Mouse (Mus musculus) kidney, adult 9 months (tissue): ENCODE data around the gene Zfp618.
A peak's percentile ranks its signal among the peaks of the same experiment; 100 is the strongest.

Experiments
- DNase-seq: peaks from one replicate; pipeline ENCODE4 v3.0.0; 2022

Gene Zfp618

GRCm38 (mm10) chr4:62999916-63000315 lies 34.5 kb downstream of the Zfp618 start:
- DNase-seq = no peak

- DNase-seq = no peak
These were observed 35.1 kb downstream of the Zfp618 start for GRCm38 (mm10) chr4:63000316-63001055.

GRCm38 (mm10) chr4:63002386-63002785 lies 37.0 kb downstream of the Zfp618 start:
- DNase-seq = no peak

- DNase-seq = no peak
These were observed 39.1 kb downstream of the Zfp618 start for GRCm38 (mm10) chr4:63004519-63004918.

- DNase-seq = no peak
These were observed 40.2 kb downstream of the Zfp618 start for GRCm38 (mm10) chr4:63005446-63006185.

GRCm38 (mm10) chr4:63006198-63007155 lies 41.1 kb downstream of the Zfp618 start:
- no peak for DNase-seq

GRCm38 (mm10) chr4:63008206-63008605 lies 42.8 kb downstream of the Zfp618 start:
- no peak for DNase-seq

GRCm38 (mm10) chr4:63008822-63009221 lies 43.4 kb downstream of the Zfp618 start:
- DNase-seq = no peak

GRCm38 (mm10) chr4:63009821-63010220 lies 44.4 kb downstream of the Zfp618 start:
- no peak for DNase-seq

- no peak for DNase-seq
These were observed 44.9 kb downstream of the Zfp618 start for GRCm38 (mm10) chr4:63010226-63010625.

- DNase-seq = no peak
These were observed 53.2 kb downstream of the Zfp618 start for GRCm38 (mm10) chr4:63018616-63019015.

- peak; percentile 93 for DNase-seq
These were observed 54.1 kb downstream of the Zfp618 start for GRCm38 (mm10) chr4:63019428-63019858.

- DNase-seq = peak; percentile 65
These were observed 55.8 kb downstream of the Zfp618 start for GRCm38 (mm10) chr4:63021034-63021700.

- no peak for DNase-seq
These were observed 58.1 kb downstream of the Zfp618 start for GRCm38 (mm10) chr4:63023465-63023864.

GRCm38 (mm10) chr4:63024098-63024497 lies 58.7 kb downstream of the Zfp618 start:
- DNase-seq = no peak

GRCm38 (mm10) chr4:63024734-63025256 lies 59.4 kb downstream of the Zfp618 start:
- DNase-seq = no peak

- no peak for DNase-seq
These were observed 59.9 kb downstream of the Zfp618 start for GRCm38 (mm10) chr4:63025306-63025705.

GRCm38 (mm10) chr4:63026286-63026685 lies 60.9 kb downstream of the Zfp618 start:
- no peak for DNase-seq

GRCm38 (mm10) chr4:63027451-63027850 lies 62.1 kb downstream of the Zfp618 start:
- DNase-seq = no peak

GRCm38 (mm10) chr4:63030157-63030556 lies 64.8 kb downstream of the Zfp618 start:
- no peak for DNase-seq

GRCm38 (mm10) chr4:63031240-63031639 lies 65.9 kb downstream of the Zfp618 start:
- no peak for DNase-seq

- DNase-seq = no peak
These were observed 67.2 kb downstream of the Zfp618 start for GRCm38 (mm10) chr4:63032581-63033006.
